Mouse (Mus musculus): ENCODE results near the gene Ruvbl2.
A peak's percentile ranks its signal among the peaks of the same experiment; 100 is the strongest.

Ruvbl2 gene

DNA sequence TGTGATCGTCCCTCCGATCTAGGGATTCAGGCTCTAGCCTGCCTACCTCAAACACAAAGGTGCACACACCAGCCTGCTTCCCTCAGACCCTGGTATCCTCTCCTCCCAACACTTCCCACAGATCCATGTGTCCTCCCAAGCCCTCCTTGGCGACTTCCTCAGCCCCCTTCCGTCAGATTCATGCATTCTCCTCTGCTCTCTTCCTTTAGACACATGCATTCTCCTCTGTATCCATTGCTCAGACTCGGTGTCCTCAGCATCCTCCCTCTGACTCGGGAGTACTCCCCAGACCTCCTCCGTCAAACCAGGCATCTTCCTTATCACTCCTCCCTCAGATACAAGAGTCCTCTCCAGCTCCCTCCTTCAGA lies 4.1 kb downstream of the Ruvbl2 start:
- no peak for DNase-seq (ENCODE audit: low spot score in 2 of 2)

- no peak for DNase-seq (ENCODE audit: low spot score in 2 of 2)
Observed at GRCm38 (mm10) chr7:45426556-45426955, 11.3 kb downstream of the Ruvbl2 start.

- peak in 1 of 2 experiments; percentile 58 for DNase-seq (ENCODE audit: low spot score in 2 of 2)
Observed at GRCm38 (mm10) chr7:45421194-45421593, 16.7 kb downstream of the Ruvbl2 start.

DNA sequence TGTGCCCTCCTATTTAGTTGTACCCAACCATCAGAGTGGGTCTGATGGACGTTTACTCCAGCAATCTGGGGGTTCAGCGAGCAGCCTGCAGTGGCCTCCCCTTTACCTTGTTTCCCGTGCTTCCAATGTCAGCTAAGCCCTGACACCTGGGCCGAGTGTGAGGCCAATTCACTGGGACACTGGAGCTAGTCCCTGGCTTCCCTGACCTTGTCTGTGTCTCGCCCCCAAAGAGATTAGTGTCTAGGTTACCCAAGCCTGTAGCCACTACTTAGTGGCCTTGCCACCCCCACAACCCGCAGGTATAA lies 17.3 kb downstream of the Ruvbl2 start, which contains the start of gene Lhb:
Gene Lhb, plus strand, starts transcription at position 206 of the 305 bp plus-strand sequence.
- peak in 1 of 2 experiments; percentile 49 for DNase-seq (ENCODE audit: low spot score in 2 of 2)

GRCm38 (mm10) chr7:45419859-45420614 lies 17.9 kb downstream of the Ruvbl2 start:
- no peak for DNase-seq (ENCODE audit: low spot score in 2 of 2)

- peak in 1 of 2 experiments; percentile 50 for DNase-seq (ENCODE audit: low spot score in 2 of 2)
Observed at GRCm38 (mm10) chr7:45417962-45418492, 19.9 kb downstream of the Ruvbl2 start.

DNA sequence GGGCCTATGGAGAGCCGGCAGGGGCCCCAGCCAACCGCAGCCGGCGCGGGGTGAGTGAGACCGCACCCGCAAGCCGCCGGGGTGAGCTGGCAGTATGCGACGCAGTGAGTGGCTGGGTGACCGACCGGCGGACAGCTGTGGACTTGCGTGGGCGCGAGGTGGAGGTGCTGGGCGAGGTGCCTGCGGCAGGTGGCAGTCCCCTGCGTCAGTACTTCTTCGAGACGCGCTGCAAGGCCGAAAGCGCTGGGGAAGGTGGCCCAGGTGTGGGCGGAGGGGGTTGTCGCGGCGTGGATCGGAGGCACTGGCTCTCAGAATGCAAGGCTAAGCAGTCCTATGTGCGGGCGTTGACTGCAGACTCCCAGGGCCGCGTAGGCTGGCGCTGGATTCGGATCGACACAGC lies 22.3 kb downstream of the Ruvbl2 start:
- peak in 1 of 2 experiments; percentile 56 for DNase-seq (ENCODE audit: low spot score in 2 of 2)

DNA sequence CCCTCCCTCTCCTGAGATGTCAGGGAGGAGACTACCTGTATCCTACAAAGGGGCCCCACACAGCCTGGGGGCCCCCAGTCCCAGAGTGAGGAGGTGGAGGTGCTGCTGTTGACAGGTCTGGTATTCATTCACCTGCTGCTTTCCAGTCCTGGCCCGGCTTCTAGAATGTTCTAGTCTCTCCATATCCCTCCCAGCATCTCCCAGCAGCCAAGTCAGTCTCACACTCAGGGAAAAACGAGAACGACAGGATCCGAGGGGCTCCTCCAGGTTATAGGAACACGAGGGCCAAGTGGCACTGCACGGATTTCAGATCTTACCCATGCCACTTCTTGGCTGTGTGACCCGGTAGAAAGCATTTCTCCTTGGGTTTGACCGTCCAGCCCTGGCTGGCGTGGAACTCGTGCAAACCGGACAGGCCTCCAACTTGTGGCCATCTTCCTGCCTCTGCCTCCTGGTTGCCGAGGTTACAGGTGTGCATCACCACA lies 23.1 kb downstream of the Ruvbl2 start:
- no peak for DNase-seq (ENCODE audit: low spot score in 2 of 2)

GRCm38 (mm10) chr7:45413864-45414739 lies 23.8 kb downstream of the Ruvbl2 start:
- peak in 1 of 2 experiments; percentile 70 for DNase-seq (ENCODE audit: low spot score in 2 of 2)

- peak; percentile 60 to 70 for DNase-seq (ENCODE audit: low spot score in 2 of 2)
Observed at GRCm38 (mm10) chr7:45413113-45413863, 24.6 kb downstream of the Ruvbl2 start, which contains the start of gene Ntf5. Gene Ntf5 (plus strand): TSS chr7:45413695.

GRCm38 (mm10) chr7:45412421-45412820 lies 25.5 kb downstream of the Ruvbl2 start:
- DNase-seq (ENCODE audit: low spot score in 2 of 2), result peak in 1 of 2 experiments; percentile 49

- DNase-seq (ENCODE audit: low spot score in 2 of 2), result peak in 1 of 2 experiments; percentile 53
Observed at GRCm38 (mm10) chr7:45409497-45410163, 28.3 kb downstream of the Ruvbl2 start.

GRCm38 (mm10) chr7:45408949-45409348 lies 28.9 kb downstream of the Ruvbl2 start:
- peak in 1 of 2 experiments; percentile 58 for DNase-seq (ENCODE audit: low spot score in 2 of 2)

GRCm38 (mm10) chr7:45408351-45408750 lies 29.5 kb downstream of the Ruvbl2 start:
- no peak for DNase-seq (ENCODE audit: low spot score in 2 of 2)

GRCm38 (mm10) chr7:45407836-45408235 lies 30.1 kb downstream of the Ruvbl2 start:
- peak in 1 of 2 experiments; percentile 43 for DNase-seq (ENCODE audit: low spot score in 2 of 2)

- DNase-seq (ENCODE audit: low spot score in 2 of 2), result peak in 1 of 2 experiments; percentile 58
Observed at GRCm38 (mm10) chr7:45406157-45407156, 31.4 kb downstream of the Ruvbl2 start.

GRCm38 (mm10) chr7:45405091-45406075 lies 32.5 kb downstream of the Ruvbl2 start, which contains the start of gene Kcna7:
Gene Kcna7 (plus strand): TSS chr7:45405653.
- DNase-seq (ENCODE audit: low spot score in 2 of 2), result peak; percentile 64 to 77

All from urinary bladder, postnatal 4 days (tissue).